Mouse (Mus musculus) B cell, adult 62 days (primary cell): ENCODE measurements around the gene Crx. TPM values are rescaled to one million over a fixed set of nuclear protein-coding genes. Genes with fewer than 3 reads are reported as not detected.

Source experiments
- total RNA-seq: library from RNA; stranded (reverse); gene quantifications from 4 replicates; pipeline ENCODE4 v1.2.4, GENCODE M21; 2023

Crx gene
- total RNA-seq, result not detected in 4 replicates

GRCm38 (mm10) chr7:15879756-15880155, at the start of gene Crx:
Gene Crx, minus strand, starts transcription at chr7:15879968.

GRCm38 (mm10) chr7:15922220-15922773, 42.5 kb upstream of the Crx start, which contains the start of gene Selenow:
Gene Selenow, minus strand, starts transcription at chr7:15922402.

GRCm38 (mm10) chr7:15882317-15882716, 2.5 kb upstream of the Crx start, which contains the start of gene Crxos:
Gene Crxos, plus strand, starts transcription at chr7:15882617.

GRCm38 (mm10) chr7:15839578-15839977, 40.2 kb downstream of the Crx start, which contains the start of gene Obox6:
Gene Obox6, minus strand, starts transcription at chr7:15839678.

Other genes with a start within 250 kb of the Crx start
- gene Obox3, start 240.1 kb downstream of the Crx start, total RNA-seq, result not detected in 4 replicates
- not detected in 4 replicates for gene Obox5, start 129.8 kb downstream of the Crx start, total RNA-seq
- gene Obox6, start 40.3 kb downstream of the Crx start, total RNA-seq, result not detected in 4 replicates
- gene Crxos, start 2.6 kb upstream of the Crx start, total RNA-seq, result not detected in 4 replicates
- 143 to 155 TPM (median 145 TPM) in 4 replicates for gene Selenow, start 42.4 kb upstream of the Crx start, total RNA-seq
- gene Nop53, start 66.1 kb upstream of the Crx start, total RNA-seq, result 471 to 557 TPM (median 497 TPM) in 4 replicates
- 6.9 to 8.8 TPM (median 7.5 TPM) in 4 replicates for gene Ehd2, start 87.6 kb upstream of the Crx start, total RNA-seq
- 68.6 to 83.5 TPM (median 74.4 TPM) in 4 replicates for gene Bicra, start 168.0 kb upstream of the Crx start, total RNA-seq
- not detected in 4 replicates for gene Zfp541, start 181.8 kb upstream of the Crx start, total RNA-seq
- gene Napa, start 218.5 kb upstream of the Crx start, total RNA-seq, result 396 to 429 TPM (median 418 TPM) in 4 replicates
- 41.7 to 47.7 TPM (median 47.3 TPM) in 4 replicates for gene Kptn, start 239.9 kb upstream of the Crx start, total RNA-seq
- 0.15 to 0.27 TPM (median 0.20 TPM) in 4 replicates for gene Slc8a2, start 249.9 kb upstream of the Crx start, total RNA-seq